Mouse (Mus musculus): Measurements from ENCODE around the gene Rita1. TPM values are rescaled to one million over a fixed set of nuclear protein-coding genes. Genes with fewer than 3 reads are reported as not detected.

Gene Rita1
- 5.7 and 6.5 TPM in 2 replicates for polyA plus RNA-seq (2015; fragmentation: Nextera tagmentation; extraction: Ambion mirVana)

GRCm38 (mm10) chr5:120612442-120612821 is at the start of gene Rita1, which contains the start of gene Ddx54:
Gene Rita1, minus strand, starts transcription at chr5:120612589.
Gene Ddx54, plus strand, starts transcription at chr5:120612739.
- Histone ChIP-seq H3K9me3 (replicated peaks) (peaks cover 6% of the 10 kb centered on the region), H3K36me3 (peaks cover 33% of the 10 kb centered on the region)

DNA sequence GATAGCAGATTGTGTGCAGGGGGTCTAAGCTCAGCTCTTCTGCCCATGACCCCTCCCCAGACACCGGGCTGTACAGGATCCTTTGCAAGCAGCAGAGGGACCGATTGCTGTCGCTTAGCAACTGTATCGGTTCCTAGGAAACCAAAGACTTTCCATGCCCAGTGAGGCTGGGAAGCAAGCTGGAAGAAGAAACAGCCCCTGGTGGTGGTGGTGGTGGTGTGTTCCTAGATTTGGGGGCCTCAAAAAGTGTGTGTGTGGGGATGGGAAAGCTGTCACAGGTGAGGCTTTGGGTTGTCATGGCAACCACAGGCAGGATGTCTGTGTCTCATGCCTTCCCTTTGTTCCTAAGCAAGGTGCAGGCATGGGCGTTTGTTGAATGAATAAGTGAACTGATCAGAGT is 48.4 kb upstream of the Rita1 start:
- peaks cover 25% of the 10 kb centered on the region; the same call in 1 of the 2 replicates for H3K27me3 ChIP-seq
- H3K9ac ChIP-seq = no peak overlapping the region
- H3K4me2 ChIP-seq = no peak overlapping the region
- H3K4me1 ChIP-seq (replicated peaks) = no peaks in the 10 kb centered on the region
- DNase-seq (no peak), ATAC-seq (ENCODE audit: low read depth) (no peak)
- H3K36me3 ChIP-seq = no peaks in the 10 kb centered on the region
- no peaks in the 10 kb centered on the region for H3K9me3 ChIP-seq (replicated peaks)
- H3K27ac ChIP-seq = no peak overlapping the region
- no peak overlapping the region for H3K4me3 ChIP-seq (replicated peaks)
- WGBS (ENCODE audit: insufficient replicate concordance) = 51% methylated on average over 5 of the region's 5 CpGs

More at GRCm38 (mm10) chr5:120612442-120612821, at the start of gene Rita1, which contains the start of gene Ddx54:
- Histone ChIP-seq H3K4me1 (replicated peaks) (peaks cover 27% of the 10 kb centered on the region), H3K4me3 (replicated peaks) (peak within 1 kb of the TSS; percentile 75), H3K27me3 (no peaks in the 10 kb centered on the region), H3K4me2 (peak within 1 kb of the TSS; percentile 83), H3K9ac (peak within 1 kb of the TSS; percentile 75), H3K27ac (peak within 1 kb of the TSS; percentile 76)
- ATAC-seq (ENCODE audit: low read depth) (peak; percentile 73), DNase-seq (peak; percentile 95)
- under 1% methylated on average over 22 of the region's 22 CpGs for WGBS (ENCODE audit: insufficient replicate concordance)

DNA sequence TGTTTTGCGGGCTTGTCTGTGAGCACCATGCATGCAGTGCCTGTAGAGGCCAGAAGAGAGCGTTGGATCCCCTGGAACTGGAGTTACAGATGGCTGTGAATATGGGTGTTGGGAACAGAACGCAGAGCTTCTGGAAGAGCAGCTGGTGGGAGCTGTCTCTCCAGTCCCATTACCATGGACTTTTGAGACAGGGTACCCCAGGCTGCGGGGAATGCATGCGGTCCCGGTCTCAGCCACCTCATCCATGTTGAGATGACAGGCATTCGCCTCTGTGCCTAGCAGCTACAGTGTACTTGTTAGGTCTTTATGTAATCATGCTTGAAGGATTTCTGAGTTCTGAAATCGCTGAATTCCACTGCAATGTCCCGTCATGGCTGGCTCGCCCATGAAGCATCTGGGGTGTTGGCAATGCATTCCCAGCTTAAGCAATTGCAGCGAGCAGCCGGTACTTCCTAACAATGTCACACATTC is 43.9 kb upstream of the Rita1 start:
- Histone ChIP-seq H3K4me1 (replicated peaks) (peaks cover 3% of the 10 kb centered on the region), H3K4me3 (replicated peaks) (no peak overlapping the region), H3K4me2 (no peak overlapping the region), H3K9ac (no peak overlapping the region), H3K27me3 (peaks cover 38% of the 10 kb centered on the region), H3K36me3 (no peaks in the 10 kb centered on the region), H3K27ac (no peak overlapping the region), H3K9me3 (replicated peaks) (no peaks in the 10 kb centered on the region)
- no peak for DNase-seq
- 67% methylated on average over 12 of the region's 12 CpGs for WGBS (ENCODE audit: insufficient replicate concordance)
- no peak for ATAC-seq (ENCODE audit: low read depth)

GRCm38 (mm10) chr5:120653873-120654272 is 41.5 kb upstream of the Rita1 start:
- 84% methylated on average over 2 of the region's 2 CpGs for WGBS (ENCODE audit: insufficient replicate concordance)
- no peak overlapping the region for H3K4me2 ChIP-seq
- peaks cover 20% of the 10 kb centered on the region for H3K4me1 ChIP-seq (replicated peaks)
- H3K27ac ChIP-seq = no peak overlapping the region
- H3K36me3 ChIP-seq = no peaks in the 10 kb centered on the region
- H3K4me3 ChIP-seq (replicated peaks) = no peak overlapping the region
- ATAC-seq (ENCODE audit: low read depth) (no peak), DNase-seq (no peak)
- H3K9ac ChIP-seq = no peak overlapping the region
- H3K9me3 ChIP-seq (replicated peaks) = no peaks in the 10 kb centered on the region
- H3K27me3 ChIP-seq = peaks cover 54% of the 10 kb centered on the region

DNA sequence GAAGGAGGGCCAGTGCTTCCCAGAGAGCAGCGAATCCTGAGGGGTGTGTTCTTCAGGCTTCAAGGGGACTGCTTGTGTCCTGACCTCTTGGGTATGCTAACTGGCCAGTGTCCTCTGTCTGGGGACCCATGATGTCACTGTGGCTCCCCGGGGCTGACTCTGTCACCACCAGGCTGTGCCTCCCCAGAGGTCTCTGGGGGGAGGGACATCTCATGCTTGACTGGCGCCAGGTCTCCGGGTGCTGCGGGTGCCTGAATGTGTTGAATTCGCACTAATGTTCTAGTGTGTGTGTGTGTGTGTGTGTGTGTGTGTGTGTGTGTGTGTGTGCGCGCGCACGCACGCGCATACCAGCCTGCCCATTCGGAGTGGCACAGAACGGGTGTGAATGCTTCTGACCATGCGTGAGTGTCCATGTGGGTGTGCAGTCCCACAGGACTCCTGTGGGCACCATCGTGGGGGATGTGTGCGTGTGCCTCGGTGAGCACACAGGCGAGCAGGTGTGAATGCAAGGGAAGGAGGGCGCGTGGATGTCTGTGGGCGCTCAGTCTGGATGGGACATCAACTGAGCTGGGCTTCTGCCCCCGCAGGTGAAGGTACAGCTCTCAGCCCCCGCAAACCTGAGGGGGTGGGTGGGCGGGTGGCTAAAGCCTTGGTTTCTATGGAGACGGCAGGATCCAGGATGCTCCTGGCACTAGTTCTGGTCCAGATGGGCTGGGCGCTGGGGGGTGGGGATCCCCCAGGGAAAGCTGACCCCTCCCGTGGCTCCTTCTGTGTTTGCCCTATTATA is 40.7 kb upstream of the Rita1 start:
- H3K9ac ChIP-seq = no peak overlapping the region
- peaks cover 59% of the 10 kb centered on the region for H3K27me3 ChIP-seq
- DNase-seq (no peak), ATAC-seq (ENCODE audit: low read depth) (no peak)
- H3K4me2 ChIP-seq = no peak overlapping the region
- WGBS (ENCODE audit: insufficient replicate concordance) = 72% methylated on average over 28 of the region's 28 CpGs
- H3K4me3 ChIP-seq (replicated peaks) = no peak overlapping the region
- no peak overlapping the region for H3K27ac ChIP-seq
- H3K36me3 ChIP-seq = no peaks in the 10 kb centered on the region
- H3K4me1 ChIP-seq (replicated peaks) = peaks cover 28% of the 10 kb centered on the region
- no peaks in the 10 kb centered on the region for H3K9me3 ChIP-seq (replicated peaks)

- Histone ChIP-seq H3K27ac (no peak overlapping the region), H3K9ac (no peak overlapping the region), H3K4me3 (replicated peaks) (no peak overlapping the region), H3K9me3 (replicated peaks) (no peaks in the 10 kb centered on the region), H3K36me3 (no peaks in the 10 kb centered on the region), H3K4me1 (replicated peaks) (peaks cover 32% of the 10 kb centered on the region), H3K27me3 (peaks cover 69% of the 10 kb centered on the region), H3K4me2 (no peak overlapping the region)
- WGBS (ENCODE audit: insufficient replicate concordance) = 35% methylated on average over 5 of the region's 5 CpGs
- ATAC-seq (ENCODE audit: low read depth) (no peak), DNase-seq (no peak)
Measured at GRCm38 (mm10) chr5:120651230-120651629, 38.8 kb upstream of the Rita1 start.

DNA sequence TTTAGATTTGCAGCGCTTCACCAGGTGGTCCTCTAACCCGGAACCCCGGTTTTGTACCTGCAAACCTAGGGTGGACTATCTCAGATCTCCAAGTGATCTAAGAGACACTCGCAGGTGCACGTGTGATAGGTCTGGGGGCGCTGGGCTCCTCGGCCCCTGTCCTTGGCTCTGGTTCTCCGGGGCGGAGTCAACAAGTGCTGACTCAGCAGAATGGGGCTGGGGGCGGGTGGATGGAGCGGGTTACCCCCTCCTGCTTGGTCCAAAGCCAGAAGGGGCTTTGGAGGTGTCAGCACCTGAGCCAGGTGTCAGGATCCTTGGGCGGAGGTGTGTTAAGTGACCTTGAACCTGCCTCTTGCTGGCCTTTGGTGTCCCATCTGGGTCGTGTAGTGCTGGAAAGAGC is 37.5 kb upstream of the Rita1 start:
- Histone ChIP-seq H3K4me3 (replicated peaks) (no peak overlapping the region), H3K36me3 (no peaks in the 10 kb centered on the region), H3K9ac (no peak overlapping the region), H3K4me2 (no peak overlapping the region), H3K9me3 (replicated peaks) (no peaks in the 10 kb centered on the region), H3K27ac (no peak overlapping the region), H3K27me3 (peaks cover 67% of the 10 kb centered on the region), H3K4me1 (replicated peaks) (peaks cover 32% of the 10 kb centered on the region)
- WGBS (ENCODE audit: insufficient replicate concordance) = 20% methylated on average over 13 of the region's 13 CpGs
- DNase-seq (no peak), ATAC-seq (ENCODE audit: low read depth) (no peak)

DNA sequence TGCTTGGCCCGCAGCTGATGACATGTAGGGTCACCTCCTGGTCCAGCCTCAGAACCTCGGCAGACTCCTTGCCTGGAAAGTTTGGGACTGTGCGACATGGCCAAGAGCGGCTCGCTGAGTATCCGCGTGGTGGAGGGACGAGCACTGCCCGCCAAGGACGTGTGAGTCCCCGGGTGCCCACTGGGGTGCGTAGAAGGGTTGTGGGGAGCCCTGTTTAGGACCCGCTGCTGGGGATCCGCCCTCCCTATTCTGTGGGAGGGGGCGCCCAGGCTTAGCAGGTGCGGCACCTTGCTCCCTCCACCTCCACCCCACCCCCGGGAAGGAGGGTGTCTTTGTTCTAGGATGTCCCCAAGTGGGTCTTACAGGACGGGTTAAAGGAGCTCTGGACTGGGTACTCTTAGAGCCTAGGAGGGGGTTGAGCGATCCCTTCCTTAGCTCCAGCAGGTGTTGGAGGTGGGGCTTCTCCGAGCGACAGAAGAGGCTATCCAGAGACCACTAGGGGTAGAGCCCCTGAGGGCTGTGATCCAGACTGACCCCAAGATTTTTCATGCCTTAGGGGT is 37.1 kb upstream of the Rita1 start:
- H3K4me3 ChIP-seq (replicated peaks) = peak overlapping the region; percentile 40
- peak overlapping the region; percentile 65 for H3K4me2 ChIP-seq
- H3K9ac ChIP-seq = no peak overlapping the region
- ATAC-seq (ENCODE audit: low read depth) (0 out of 2 replicates have a peak, but pooled peaks have one; percentile 32), DNase-seq (peak; percentile 18)
- 5% methylated on average over 21 of the region's 21 CpGs for WGBS (ENCODE audit: insufficient replicate concordance)
- no peaks in the 10 kb centered on the region for H3K36me3 ChIP-seq
- peaks cover 32% of the 10 kb centered on the region for H3K4me1 ChIP-seq (replicated peaks)
- H3K9me3 ChIP-seq (replicated peaks) = no peaks in the 10 kb centered on the region
- peaks cover 63% of the 10 kb centered on the region for H3K27me3 ChIP-seq
- no peak overlapping the region for H3K27ac ChIP-seq

- H3K4me1 ChIP-seq (replicated peaks) = peaks cover 34% of the 10 kb centered on the region
- H3K4me3 ChIP-seq (replicated peaks) = peak within 1 kb of the TSS; percentile 40
- no peaks in the 10 kb centered on the region for H3K9me3 ChIP-seq (replicated peaks)
- no peaks in the 10 kb centered on the region for H3K36me3 ChIP-seq
- no peak within 1 kb of the TSS for H3K27ac ChIP-seq
- ATAC-seq (ENCODE audit: low read depth) (peak; percentile 71), DNase-seq (peak; percentile 65)
- H3K27me3 ChIP-seq = peaks cover 69% of the 10 kb centered on the region
- H3K4me2 ChIP-seq = peak within 1 kb of the TSS; percentile 65
- no peak within 1 kb of the TSS for H3K9ac ChIP-seq
- 1% methylated on average over 49 of the region's 53 CpGs for WGBS (ENCODE audit: insufficient replicate concordance)
Measured at GRCm38 (mm10) chr5:120648569-120649373, 36.4 kb upstream of the Rita1 start, which contains the start of gene Rasal1. Gene Rasal1, plus strand, starts transcription at chr5:120648812.

DNA sequence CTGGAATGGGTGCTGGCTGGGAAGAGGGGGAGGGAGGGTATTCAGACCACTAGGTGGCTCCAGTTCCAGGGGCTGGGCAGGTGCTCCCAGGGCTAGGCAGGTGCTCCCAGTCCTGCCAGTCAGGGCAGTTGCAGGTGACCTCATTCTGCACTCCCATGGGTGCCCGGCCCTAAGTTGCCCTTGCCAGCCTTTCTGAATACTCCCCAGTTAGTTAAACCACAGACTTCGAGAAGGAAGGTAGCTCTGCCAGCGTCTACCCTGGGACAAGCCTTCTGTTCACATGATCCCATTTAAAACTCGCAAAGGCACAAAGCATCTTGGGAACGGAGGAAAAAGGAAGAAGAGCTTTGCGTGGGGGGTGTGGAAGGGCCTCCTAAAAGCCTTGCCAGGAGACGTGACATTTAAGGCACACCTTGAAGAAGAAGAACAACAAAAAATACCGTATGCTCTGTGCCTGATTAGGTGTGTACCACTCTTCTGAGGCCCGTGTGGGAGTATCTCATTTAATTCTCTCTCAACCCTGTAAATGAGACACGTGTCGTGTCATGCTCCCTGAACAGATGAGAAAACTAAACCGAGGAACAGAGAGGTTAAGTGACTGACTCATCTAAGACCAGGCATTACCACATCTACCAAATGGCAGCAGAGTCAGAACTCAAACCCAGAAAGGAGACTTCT is 35.6 kb upstream of the Rita1 start:
- ATAC-seq (ENCODE audit: low read depth) (no peak), DNase-seq (no peak)
- Histone ChIP-seq H3K27ac (no peak overlapping the region), H3K9me3 (replicated peaks) (no peaks in the 10 kb centered on the region), H3K4me3 (replicated peaks) (peak overlapping the region; percentile 40), H3K4me2 (peak overlapping the region; percentile 65), H3K27me3 (peaks cover 77% of the 10 kb centered on the region), H3K4me1 (replicated peaks) (peaks cover 36% of the 10 kb centered on the region), H3K36me3 (no peaks in the 10 kb centered on the region), H3K9ac (no peak overlapping the region)
- 16% methylated on average over 12 of the region's 12 CpGs for WGBS (ENCODE audit: insufficient replicate concordance)
